Mouse (Mus musculus): ENCODE measurements around the gene Kpna1. TPM values are rescaled to one million over a fixed set of nuclear protein-coding genes. Genes with fewer than 3 reads are reported as not detected.
"Not testable (repeated sequence)": the region's sequence is repeated elsewhere in the genome, so short reads cannot be mapped to it uniquely, and the experiment has no call there.

Gene Kpna1
- polyA plus RNA-seq, 1 experiment: 14.8 TPM

GRCm38 (mm10) chr16:35952628-35953130 is 25.9 kb upstream of the Kpna1 start:
- H3K4me3 ChIP-seq: no peak overlapping the region
- H3K36me3 ChIP-seq (ENCODE audit: control insufficient read depth, insufficient read depth): no peaks in the 10 kb centered on the region
- no peak overlapping the region for H3K4me2 ChIP-seq (ENCODE audit: low read depth)
- no peak overlapping the region for H3ac ChIP-seq (ENCODE audit: control insufficient read depth, insufficient read length)
- no peak for TF ChIP-seq MYOD1 (IDR thresholded peaks at IDR 0.05; ENCODE audit: control insufficient read depth in 1 of 3, insufficient read length in 2 of 3, low read depth in 2 of 3)
- TF ChIP-seq USF1 (IDR thresholded peaks at IDR 0.05; ENCODE audit: low read depth): no peak
- no peak for TF ChIP-seq E2F4 (IDR thresholded peaks at IDR 0.05; ENCODE audit: insufficient read depth)
- no peak for TF ChIP-seq TCF3 (IDR thresholded peaks at IDR 0.05; ENCODE audit: insufficient read length, low read depth)
- TF ChIP-seq MAX (IDR thresholded peaks at IDR 0.05; ENCODE audit: low read depth): no peak
- TF ChIP-seq SRF (IDR thresholded peaks at IDR 0.05; ENCODE audit: control insufficient read depth, insufficient read length, low read depth): no peak
- TF ChIP-seq TCF12 (IDR thresholded peaks at IDR 0.05; ENCODE audit: insufficient read depth, poor library complexity, severe bottlenecking): no peak
- no peak for TF ChIP-seq POLR2A (IDR thresholded peaks at IDR 0.05; ENCODE audit: insufficient read length, low read depth)
- no peak for TF ChIP-seq POLR2AphosphoS2 (IDR thresholded peaks at IDR 0.05; ENCODE audit: insufficient read length, low read depth)
- TF ChIP-seq MYOG (IDR thresholded peaks at IDR 0.05; ENCODE audit: control insufficient read depth in 1 of 3, insufficient read depth in 1 of 3, insufficient read length in 2 of 3, low read depth in 2 of 3): no peak
- no peak for TF ChIP-seq REST (IDR thresholded peaks at IDR 0.05; ENCODE audit: insufficient read depth, insufficient read length)
- no peak for TF ChIP-seq CEBPB (IDR thresholded peaks at IDR 0.05; ENCODE audit: insufficient read depth, poor library complexity, severe bottlenecking)
- H3K79me2 ChIP-seq (ENCODE audit: control insufficient read depth, insufficient read depth): no peaks in the 10 kb centered on the region
- H3K27me3 ChIP-seq (ENCODE audit: control insufficient read depth, insufficient read depth, insufficient read length): no peaks in the 10 kb centered on the region

GRCm38 (mm10) chr16:35965991-35966390 is 12.6 kb upstream of the Kpna1 start:
- H3K27me3 ChIP-seq (ENCODE audit: control insufficient read depth, insufficient read depth, insufficient read length); H3ac ChIP-seq (ENCODE audit: control insufficient read depth, insufficient read length); H3K4me2 ChIP-seq (ENCODE audit: low read depth); H3K4me3 ChIP-seq; H3K79me2 ChIP-seq (ENCODE audit: control insufficient read depth, insufficient read depth); H3K36me3 ChIP-seq (ENCODE audit: control insufficient read depth, insufficient read depth): not testable (repeated sequence)

GRCm38 (mm10) chr16:35966411-35967115 is 12.0 kb upstream of the Kpna1 start:
- Histone ChIP-seq H3K4me2 (ENCODE audit: low read depth) (no peak overlapping the region), H3K79me2 (ENCODE audit: control insufficient read depth, insufficient read depth) (no peaks in the 10 kb centered on the region), H3K4me3 (no peak overlapping the region), H3ac (ENCODE audit: control insufficient read depth, insufficient read length) (no peak overlapping the region), H3K27me3 (ENCODE audit: control insufficient read depth, insufficient read depth, insufficient read length) (no peaks in the 10 kb centered on the region), H3K36me3 (ENCODE audit: control insufficient read depth, insufficient read depth) (no peaks in the 10 kb centered on the region)
- no peak for TF ChIP-seq MAX (IDR thresholded peaks at IDR 0.05; ENCODE audit: low read depth)
- no peak for TF ChIP-seq POLR2AphosphoS2 (IDR thresholded peaks at IDR 0.05; ENCODE audit: insufficient read length, low read depth)

- no peak for TF ChIP-seq POLR2AphosphoS2 (IDR thresholded peaks at IDR 0.05; ENCODE audit: insufficient read length, low read depth)
- H3K4me2 ChIP-seq (ENCODE audit: low read depth): no peak overlapping the region
- H3K79me2 ChIP-seq (ENCODE audit: control insufficient read depth, insufficient read depth): no peaks in the 10 kb centered on the region
- H3K36me3 ChIP-seq (ENCODE audit: control insufficient read depth, insufficient read depth): no peaks in the 10 kb centered on the region
- H3K27me3 ChIP-seq (ENCODE audit: control insufficient read depth, insufficient read depth, insufficient read length): no peaks in the 10 kb centered on the region
- no peak overlapping the region for H3ac ChIP-seq (ENCODE audit: control insufficient read depth, insufficient read length)
- H3K4me3 ChIP-seq: no peak overlapping the region
Observed at GRCm38 (mm10) chr16:35967319-35967718, 11.2 kb upstream of the Kpna1 start.

- H3ac ChIP-seq (ENCODE audit: control insufficient read depth, insufficient read length): no peak overlapping the region
- no peak overlapping the region for H3K4me3 ChIP-seq
- no peaks in the 10 kb centered on the region for H3K27me3 ChIP-seq (ENCODE audit: control insufficient read depth, insufficient read depth, insufficient read length)
- no peak overlapping the region for H3K4me2 ChIP-seq (ENCODE audit: low read depth)
- TF ChIP-seq E2F4 (IDR thresholded peaks at IDR 0.05; ENCODE audit: insufficient read depth) (no peak), TCF12 (IDR thresholded peaks at IDR 0.05; ENCODE audit: insufficient read depth, poor library complexity, severe bottlenecking) (no peak), POLR2A (IDR thresholded peaks at IDR 0.05; ENCODE audit: insufficient read length, low read depth) (no peak)
- no peaks in the 10 kb centered on the region for H3K36me3 ChIP-seq (ENCODE audit: control insufficient read depth, insufficient read depth)
- H3K79me2 ChIP-seq (ENCODE audit: control insufficient read depth, insufficient read depth): no peaks in the 10 kb centered on the region
Observed at GRCm38 (mm10) chr16:35968149-35968548, 10.4 kb upstream of the Kpna1 start.

GRCm38 (mm10) chr16:35974021-35974420 is 4.5 kb upstream of the Kpna1 start:
- H3K4me3 ChIP-seq: no peak overlapping the region
- no peaks in the 10 kb centered on the region for H3K79me2 ChIP-seq (ENCODE audit: control insufficient read depth, insufficient read depth)
- H3K27me3 ChIP-seq (ENCODE audit: control insufficient read depth, insufficient read depth, insufficient read length): no peaks in the 10 kb centered on the region
- no peak for TF ChIP-seq MYOD1 (IDR thresholded peaks at IDR 0.05; ENCODE audit: control insufficient read depth in 1 of 3, insufficient read length in 2 of 3, low read depth in 2 of 3)
- no peak for TF ChIP-seq REST (IDR thresholded peaks at IDR 0.05; ENCODE audit: insufficient read depth, insufficient read length)
- TF ChIP-seq TCF3 (IDR thresholded peaks at IDR 0.05; ENCODE audit: insufficient read length, low read depth): no peak
- no peak for TF ChIP-seq SRF (IDR thresholded peaks at IDR 0.05; ENCODE audit: control insufficient read depth, insufficient read length, low read depth)
- no peak for TF ChIP-seq CEBPB (IDR thresholded peaks at IDR 0.05; ENCODE audit: insufficient read depth, poor library complexity, severe bottlenecking)
- no peak for TF ChIP-seq E2F4 (IDR thresholded peaks at IDR 0.05; ENCODE audit: insufficient read depth)
- no peak for TF ChIP-seq MAX (IDR thresholded peaks at IDR 0.05; ENCODE audit: low read depth)
- no peak for TF ChIP-seq MYOG (IDR thresholded peaks at IDR 0.05; ENCODE audit: control insufficient read depth in 1 of 3, insufficient read depth in 1 of 3, insufficient read length in 2 of 3, low read depth in 2 of 3)
- no peak for TF ChIP-seq TCF12 (IDR thresholded peaks at IDR 0.05; ENCODE audit: insufficient read depth, poor library complexity, severe bottlenecking)
- TF ChIP-seq USF1 (IDR thresholded peaks at IDR 0.05; ENCODE audit: low read depth): no peak
- no peak for TF ChIP-seq POLR2AphosphoS2 (IDR thresholded peaks at IDR 0.05; ENCODE audit: insufficient read length, low read depth)
- TF ChIP-seq POLR2A (IDR thresholded peaks at IDR 0.05; ENCODE audit: insufficient read length, low read depth): no peak
- no peaks in the 10 kb centered on the region for H3K36me3 ChIP-seq (ENCODE audit: control insufficient read depth, insufficient read depth)
- no peak overlapping the region for H3K4me2 ChIP-seq (ENCODE audit: low read depth)
- no peak overlapping the region for H3ac ChIP-seq (ENCODE audit: control insufficient read depth, insufficient read length)
